Mouse (Mus musculus) neural tube, embryonic 12.5 days (tissue): ENCODE results near the gene Tatdn2. TPM values are rescaled to one million over a fixed set of nuclear protein-coding genes. Genes with fewer than 3 reads are reported as not detected.

Source experiments
- ATAC-seq: fragments of 200-750 bp; cut with Nextera tagmentation; 2 replicates; pipeline ENCODE4 v1.8.0; 2017; ENCODE audit warnings: low read depth, mild to moderate bottlenecking, moderate TSS enrichment, moderate library complexity; ENCODE audit not compliant: low FRiP score
- H3K27ac ChIP-seq: fragments of 300-500 bp; sonication (generic); 2 replicates; pipeline ENCODE4 v1.5.1; 2016
- H3K27me3 ChIP-seq: fragments of 300-500 bp; sonication (generic); replicated peaks from 2 replicates; pipeline ENCODE4 v1.6.1; 2016; ENCODE audit warnings: mild to moderate bottlenecking
- H3K36me3 ChIP-seq: fragments of 300-500 bp; sonication (generic); 2 replicates; pipeline ENCODE4 v1.6.1; 2016; ENCODE audit warnings: mild to moderate bottlenecking
- H3K4me1 ChIP-seq: fragments of 300-500 bp; sonication (generic); 2 replicates; pipeline ENCODE4 v1.6.1; 2016
- H3K4me2 ChIP-seq: fragments of 300-500 bp; sonication (generic); replicated peaks from 2 replicates; pipeline ENCODE4 v1.6.1; 2016; ENCODE audit warnings: mild to moderate bottlenecking
- H3K4me3 ChIP-seq: fragments of 300-500 bp; sonication (generic); 2 replicates; pipeline ENCODE4 v1.5.1; 2016
- H3K9ac ChIP-seq: fragments of 300-500 bp; sonication (generic); 2 replicates; pipeline ENCODE4 v1.6.1; 2016; ENCODE audit warnings: mild to moderate bottlenecking
- H3K9me3 ChIP-seq: fragments of 300-500 bp; sonication (generic); 2 replicates; pipeline ENCODE4 v1.6.1; 2016; ENCODE audit warnings: mild to moderate bottlenecking
- WGBS: fragments of 180-500 bp; shearing (Covaris S2); methylation state at CpG from one replicate; pipeline ENCODE4 v1.1.7; 2016; 5-methylcytosine and 5-hydroxymethylcytosine counted together
- polyA plus RNA-seq: library from polyadenylated mRNA; unstranded; fragments of >200 nt; fragmentation: Nextera tagmentation; extraction: Ambion mirVana; gene quantifications from 2 replicates; pipeline ENCODE4 v1.2.1, GENCODE M21; 2016

The Tatdn2 gene
- polyA plus RNA-seq, 1 experiment from 2014 or later, result 0.66 TPM

DNA sequence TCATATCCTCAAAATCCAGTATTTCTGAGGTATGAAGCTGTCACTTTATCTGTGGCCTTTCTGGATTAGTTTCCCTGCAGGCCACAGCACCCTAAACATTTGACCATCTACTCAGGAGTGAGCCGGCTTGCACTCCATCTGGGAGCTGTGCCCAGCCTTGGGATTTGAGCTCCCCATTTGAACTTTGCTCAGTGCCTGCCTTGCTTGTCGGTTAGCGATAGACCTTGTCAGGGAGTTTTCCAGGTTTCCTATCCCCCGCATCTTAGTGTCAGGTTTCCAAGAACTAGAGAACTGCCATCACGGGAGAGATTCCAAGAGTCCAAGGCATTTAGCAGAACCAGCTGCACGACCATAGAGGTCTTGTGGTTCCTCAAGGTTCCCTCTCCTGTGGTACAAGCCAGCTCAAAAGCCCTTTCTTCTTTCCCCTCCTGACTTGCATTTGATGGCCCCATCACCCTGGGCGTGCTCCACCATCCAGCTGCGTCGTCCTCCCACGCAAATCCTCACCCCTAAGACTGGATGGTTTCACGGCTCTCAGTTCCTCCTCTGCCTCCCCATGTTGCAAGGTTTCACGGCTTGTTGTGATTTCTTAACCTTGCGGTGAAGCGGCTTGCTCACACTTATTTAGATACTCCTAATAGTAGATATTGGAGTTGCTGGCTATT is 19.6 kb upstream of the Tatdn2 start:
- Histone ChIP-seq H3K27me3 (no peaks in the 10 kb centered on the region), H3K9me3 (no peaks in the 10 kb centered on the region), H3K4me3 (no peak overlapping the region), H3K27ac (no peak overlapping the region), H3K36me3 (no peaks in the 10 kb centered on the region), H3K4me2 (no peak overlapping the region), H3K4me1 (no peaks in the 10 kb centered on the region), H3K9ac (no peak overlapping the region)
- WGBS, result 81% methylated on average over 14 of the region's 14 CpGs
- no peak for ATAC-seq

- Histone ChIP-seq H3K27ac (no peak overlapping the region), H3K27me3 (no peaks in the 10 kb centered on the region), H3K9ac (no peak overlapping the region), H3K4me3 (no peak overlapping the region), H3K36me3 (no peaks in the 10 kb centered on the region), H3K9me3 (no peaks in the 10 kb centered on the region), H3K4me2 (no peak overlapping the region), H3K4me1 (no peaks in the 10 kb centered on the region)
- 76% methylated on average over 14 of the region's 14 CpGs for WGBS
- ATAC-seq, result no peak
Measured at GRCm38 (mm10) chr6:113678246-113679012, 18.4 kb upstream of the Tatdn2 start.

DNA sequence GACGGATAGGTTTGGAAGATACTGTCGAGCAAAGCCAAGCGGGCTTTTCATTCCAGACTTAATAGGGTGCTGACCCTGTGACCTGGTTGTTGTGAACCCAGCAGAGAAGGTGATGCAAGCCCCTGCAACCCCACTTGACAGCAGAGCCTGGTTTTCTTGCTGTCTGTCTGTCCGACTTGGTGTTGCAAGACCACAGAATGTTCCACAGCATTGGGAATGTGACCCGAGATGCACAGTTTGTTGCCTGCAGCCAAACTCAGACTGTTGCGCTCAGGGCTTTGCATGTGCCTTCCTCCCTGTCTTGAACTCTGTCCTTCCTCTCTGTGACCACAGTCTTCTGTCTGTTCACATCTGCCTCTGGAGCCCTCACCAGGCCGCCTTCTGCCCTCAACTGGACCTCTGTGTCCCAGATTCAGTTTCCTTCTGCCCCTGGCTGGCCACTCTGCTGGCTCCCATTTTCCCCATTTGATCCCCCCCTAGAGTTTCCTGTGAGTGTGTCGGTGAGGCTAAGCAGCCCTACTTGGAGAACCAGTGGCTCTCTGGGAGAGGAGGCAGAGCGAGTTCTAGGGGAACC is 16.8 kb upstream of the Tatdn2 start:
- ATAC-seq, result no peak
- Histone ChIP-seq H3K4me3 (no peak overlapping the region), H3K27ac (no peak overlapping the region), H3K9me3 (no peaks in the 10 kb centered on the region), H3K36me3 (no peaks in the 10 kb centered on the region), H3K9ac (no peak overlapping the region), H3K27me3 (no peaks in the 10 kb centered on the region), H3K4me1 (no peaks in the 10 kb centered on the region), H3K4me2 (no peak overlapping the region)
- 87% methylated on average over 9 of the region's 9 CpGs for WGBS

GRCm38 (mm10) chr6:113681271-113681670 is 15.6 kb upstream of the Tatdn2 start:
- no peak overlapping the region for H3K4me3 ChIP-seq
- H3K9ac ChIP-seq, result no peak overlapping the region
- WGBS, result 22% methylated on average over 4 of the region's 4 CpGs
- H3K27me3 ChIP-seq, result no peaks in the 10 kb centered on the region
- no peak for ATAC-seq
- no peak overlapping the region for H3K27ac ChIP-seq
- H3K36me3 ChIP-seq, result no peaks in the 10 kb centered on the region
- no peak overlapping the region for H3K4me2 ChIP-seq
- H3K4me1 ChIP-seq, result no peaks in the 10 kb centered on the region
- H3K9me3 ChIP-seq, result no peaks in the 10 kb centered on the region

DNA sequence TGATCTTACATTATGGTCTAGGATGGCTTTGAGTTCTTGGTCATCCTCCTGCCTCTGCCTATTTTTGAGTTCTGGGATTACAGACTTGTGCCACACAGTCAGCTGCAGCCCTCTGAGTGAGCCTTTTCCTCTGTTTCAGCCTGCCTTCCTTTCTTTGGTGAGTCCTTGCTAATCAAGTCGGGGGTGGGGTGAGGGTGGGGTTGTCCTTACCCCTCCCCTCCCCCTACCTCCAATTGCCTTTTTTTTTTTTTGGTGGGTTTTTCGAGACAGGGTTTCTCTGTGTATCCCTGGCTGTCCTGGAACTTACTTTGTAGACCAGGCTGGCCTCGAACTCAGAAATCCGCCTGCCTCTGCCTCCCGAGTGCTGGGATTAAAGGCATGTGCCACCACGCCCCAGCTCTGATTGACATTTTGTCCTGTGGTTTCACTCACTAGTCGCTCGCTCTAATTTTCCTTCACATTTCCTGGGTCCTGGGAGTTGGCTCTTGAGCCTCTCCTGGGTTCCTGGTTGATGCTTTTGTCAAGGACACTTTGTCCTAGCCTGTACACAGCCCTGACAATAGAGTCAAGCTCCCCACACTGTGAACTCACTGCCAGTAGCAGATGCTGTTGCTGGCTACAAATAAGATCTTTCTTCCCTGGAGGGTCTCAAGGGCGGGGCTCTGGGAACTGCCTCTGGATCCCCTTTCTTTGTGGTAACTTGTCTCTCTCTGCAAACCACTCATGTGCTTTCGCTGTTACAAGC is 13.6 kb upstream of the Tatdn2 start:
- Histone ChIP-seq H3K9me3 (no peaks in the 10 kb centered on the region), H3K27ac (no peak overlapping the region), H3K4me1 (no peaks in the 10 kb centered on the region), H3K36me3 (no peaks in the 10 kb centered on the region), H3K4me2 (no peak overlapping the region), H3K4me3 (no peak overlapping the region), H3K27me3 (no peaks in the 10 kb centered on the region), H3K9ac (no peak overlapping the region)
- no peak for ATAC-seq
- 84% methylated on average over 10 of the region's 10 CpGs for WGBS

- peaks cover 13% of the 10 kb centered on the region for H3K4me1 ChIP-seq
- H3K9me3 ChIP-seq, result no peaks in the 10 kb centered on the region
- no peaks in the 10 kb centered on the region for H3K36me3 ChIP-seq
- H3K4me2 ChIP-seq, result no peak overlapping the region
- H3K27me3 ChIP-seq, result no peaks in the 10 kb centered on the region
- WGBS, result 40% methylated on average over 8 of the region's 8 CpGs
- no peak for ATAC-seq
- no peak overlapping the region for H3K27ac ChIP-seq
- no peak overlapping the region for H3K4me3 ChIP-seq
- H3K9ac ChIP-seq, result no peak overlapping the region
Measured at GRCm38 (mm10) chr6:113686551-113687125, 10.2 kb upstream of the Tatdn2 start.

DNA sequence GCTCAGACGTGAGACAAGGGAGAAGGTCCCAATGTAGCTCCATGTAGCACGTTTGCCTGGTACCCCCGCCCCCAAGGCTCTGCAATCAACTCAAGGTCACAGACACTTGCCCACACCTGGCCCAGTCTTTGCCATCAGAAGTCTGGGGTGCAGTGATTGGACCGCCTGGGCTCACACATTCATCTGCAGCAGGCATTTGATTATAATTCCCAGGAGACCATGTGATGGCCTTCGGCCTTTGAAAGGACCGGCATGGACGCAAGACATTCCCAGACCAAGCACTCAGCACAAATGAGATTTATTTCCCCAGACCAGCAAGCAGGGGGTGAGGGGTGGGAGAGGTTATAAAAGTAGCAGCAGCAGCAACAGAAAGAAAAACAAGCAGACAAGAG is 6.8 kb upstream of the Tatdn2 start:
- no peaks in the 10 kb centered on the region for H3K27me3 ChIP-seq
- no peaks in the 10 kb centered on the region for H3K9me3 ChIP-seq
- no peak overlapping the region for H3K9ac ChIP-seq
- no peak overlapping the region for H3K27ac ChIP-seq
- no peaks in the 10 kb centered on the region for H3K36me3 ChIP-seq
- peak overlapping the region; percentile 45 for H3K4me2 ChIP-seq
- 7% methylated on average over 7 of the region's 7 CpGs for WGBS
- peaks cover 13% of the 10 kb centered on the region for H3K4me1 ChIP-seq
- peak; percentile 39; the same call in 1 of the 2 replicates for ATAC-seq
- no peak overlapping the region for H3K4me3 ChIP-seq

DNA sequence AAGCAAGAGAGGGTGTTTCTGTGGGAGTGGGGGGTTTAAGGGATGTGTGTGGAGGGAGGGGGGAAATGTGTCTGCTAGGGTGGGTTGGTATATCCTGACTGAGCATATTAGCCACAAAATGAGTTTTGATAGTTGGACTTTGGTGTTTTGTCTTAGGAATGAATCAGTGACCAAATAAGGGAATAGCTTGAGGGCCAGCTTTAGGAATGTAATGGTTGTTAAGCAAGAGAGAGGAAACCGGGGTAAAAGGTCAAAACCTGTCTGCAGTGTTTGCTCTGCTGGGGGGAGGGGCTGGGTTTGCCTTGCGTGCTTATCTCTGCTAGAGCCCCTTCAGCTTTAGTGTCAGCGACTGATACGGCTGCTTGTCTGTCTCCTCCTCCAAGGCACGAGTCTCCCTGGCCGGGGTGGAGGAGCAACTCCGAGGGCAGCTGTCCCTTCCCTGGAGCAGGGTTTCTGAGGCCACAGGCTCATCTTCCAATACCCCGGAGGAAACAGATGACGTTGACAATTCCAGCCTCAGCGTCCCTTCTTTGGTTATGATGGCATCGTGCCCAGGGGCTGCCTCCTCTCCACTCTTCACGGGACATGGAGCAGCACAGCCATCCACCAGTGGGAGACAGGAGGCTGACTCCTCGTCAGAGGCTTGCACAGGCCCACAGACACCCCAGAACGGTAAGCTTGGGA is 6.3 kb upstream of the Tatdn2 start:
- Histone ChIP-seq H3K4me3 (no peak overlapping the region), H3K9me3 (no peaks in the 10 kb centered on the region), H3K9ac (no peak overlapping the region), H3K36me3 (no peaks in the 10 kb centered on the region), H3K27me3 (no peaks in the 10 kb centered on the region), H3K4me2 (peak overlapping the region; percentile 45), H3K27ac (peak overlapping the region; percentile 17; the same call in 1 of the 2 replicates), H3K4me1 (peaks cover 13% of the 10 kb centered on the region)
- WGBS, result 7% methylated on average over 14 of the region's 14 CpGs
- ATAC-seq, result peak; percentile 45; the same call in 1 of the 2 replicates

DNA sequence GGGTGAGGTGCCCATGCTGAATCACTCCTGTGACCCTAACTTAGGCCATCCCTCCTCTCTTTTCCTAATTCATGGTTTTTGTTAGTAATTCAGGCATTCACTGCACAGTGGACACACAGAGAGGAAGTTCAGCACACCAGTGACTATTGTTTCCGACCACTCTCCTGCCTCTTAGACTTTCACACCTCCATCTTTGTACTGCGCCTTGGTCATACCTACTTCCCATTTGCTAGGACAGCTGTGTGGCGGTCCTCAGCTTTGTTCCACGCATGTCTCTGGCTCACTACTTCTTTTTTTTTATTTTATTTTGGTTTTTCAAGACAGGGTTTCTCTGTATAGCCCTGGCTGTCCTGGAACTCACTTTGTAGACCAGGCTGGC is 5.8 kb upstream of the Tatdn2 start:
- Histone ChIP-seq H3K9me3 (no peaks in the 10 kb centered on the region), H3K4me1 (peaks cover 16% of the 10 kb centered on the region), H3K4me3 (no peak overlapping the region), H3K27me3 (no peaks in the 10 kb centered on the region), H3K27ac (peak overlapping the region; percentile 17; the same call in 1 of the 2 replicates), H3K36me3 (no peaks in the 10 kb centered on the region), H3K9ac (no peak overlapping the region), H3K4me2 (peak overlapping the region; percentile 45)
- 79% methylated on average over 4 of the region's 4 CpGs for WGBS
- ATAC-seq, result no peak

- peaks cover 22% of the 10 kb centered on the region for H3K4me1 ChIP-seq
- 81% methylated on average over 5 of the region's 5 CpGs for WGBS
- ATAC-seq, result no peak
- no peak overlapping the region for H3K9ac ChIP-seq
- no peak overlapping the region for H3K4me3 ChIP-seq
- H3K36me3 ChIP-seq, result no peaks in the 10 kb centered on the region
- no peak overlapping the region for H3K27ac ChIP-seq
- H3K4me2 ChIP-seq, result no peak overlapping the region
- H3K9me3 ChIP-seq, result no peaks in the 10 kb centered on the region
- H3K27me3 ChIP-seq, result no peaks in the 10 kb centered on the region
Measured at GRCm38 (mm10) chr6:113692661-113693133, 4.2 kb upstream of the Tatdn2 start.

- Histone ChIP-seq H3K4me2 (no peak overlapping the region), H3K9ac (no peak overlapping the region), H3K27me3 (no peaks in the 10 kb centered on the region), H3K9me3 (no peaks in the 10 kb centered on the region), H3K27ac (no peak overlapping the region), H3K4me3 (no peak overlapping the region), H3K36me3 (no peaks in the 10 kb centered on the region), H3K4me1 (peaks cover 29% of the 10 kb centered on the region)
- WGBS, result 94% methylated on average over 5 of the region's 5 CpGs
- no peak for ATAC-seq
Measured at GRCm38 (mm10) chr6:113693377-113693776, 3.5 kb upstream of the Tatdn2 start.
